Mouse (Mus musculus): ENCODE data around the gene Myof. TPM values are rescaled to one million over a fixed set of nuclear protein-coding genes. Genes with fewer than 3 reads are reported as not detected.

Gene Myof
- 100 to 1,000 TPM; 103 to 109 TPM for total RNA-seq (2023)

DNA sequence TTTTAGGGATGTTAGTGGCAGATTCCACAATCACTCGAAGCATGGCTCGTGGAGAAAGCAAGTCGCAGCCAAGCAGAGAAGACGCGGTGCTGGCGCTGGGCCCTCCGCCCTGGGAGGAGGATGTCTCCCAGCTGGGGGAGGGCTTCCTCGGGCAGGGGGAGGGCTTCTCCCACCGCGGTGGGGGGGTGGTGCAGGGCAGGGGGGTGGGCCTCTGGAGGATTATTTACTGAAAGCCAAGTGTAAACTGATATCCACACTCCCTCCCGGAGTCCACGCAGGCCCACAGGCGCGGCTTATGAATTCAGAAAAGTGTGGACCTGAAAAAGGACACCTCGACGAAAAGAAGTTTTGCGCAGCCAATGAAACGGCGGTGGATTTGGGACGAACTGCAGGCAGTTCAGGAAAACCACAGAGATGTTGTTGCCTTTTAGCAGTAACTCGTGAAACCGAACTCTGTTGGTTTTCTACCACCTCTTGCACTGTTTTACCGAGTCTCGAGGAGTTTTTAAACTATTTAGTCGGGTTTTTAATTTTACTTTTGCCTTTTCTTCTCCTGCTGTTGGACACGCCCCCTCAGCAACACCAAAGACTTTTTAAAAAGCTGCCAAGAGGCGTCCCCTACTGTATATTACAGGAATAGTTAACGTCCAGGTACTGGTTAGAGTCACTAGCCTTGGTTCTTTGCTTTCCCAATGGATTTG lies at the start of gene Myof:
Gene Myof (minus strand): TSS at position 297 of the 701 bp plus-strand sequence.

DNA sequence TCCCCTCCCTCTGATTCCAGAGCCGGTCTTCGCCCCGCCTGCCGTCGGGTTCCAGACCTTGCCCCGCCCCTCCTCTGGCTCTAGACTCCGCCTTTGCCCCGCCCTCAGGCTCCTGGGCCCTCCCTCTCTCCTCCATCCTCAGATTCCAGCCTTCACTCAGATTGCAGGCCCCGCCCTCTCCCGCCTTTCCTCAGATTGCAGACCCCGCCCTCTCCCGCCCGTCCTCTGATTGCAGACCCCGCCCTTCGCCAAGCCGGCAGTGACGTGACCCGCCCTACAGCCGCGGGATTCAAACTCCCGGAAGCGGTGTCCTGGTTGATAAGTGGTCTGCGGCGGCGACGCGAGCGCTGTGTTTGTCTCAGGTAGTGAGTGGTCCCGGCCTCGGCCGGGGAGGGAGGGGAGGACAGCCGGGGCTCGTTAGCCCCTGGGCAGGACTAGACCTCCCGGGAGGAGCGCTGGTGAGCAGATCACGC lies 11.4 kb upstream of the Myof start, which contains the start of gene Cep55:
Gene Cep55 (plus strand): TSS at position 292 of the 473 bp plus-strand sequence.

Other genes with a start within 250 kb of the Myof start
- under 1 TPM; 0.79 to 0.97 TPM for gene Cep55, start 11.4 kb upstream of the Myof start, total RNA-seq (2023)
- gene Ffar4, start 53.5 kb upstream of the Myof start, total RNA-seq (2023), result 1 to 10 TPM; 1.3 to 1.8 TPM
- not detected for gene Rbp4, start 81.7 kb upstream of the Myof start, total RNA-seq (2023)
- gene Pde6c, start 89.2 kb upstream of the Myof start, total RNA-seq (2023), result not detected
- gene Fra10ac1, start 180.6 kb upstream of the Myof start, total RNA-seq (2023), result 1 to 10 TPM; 8.6 to 8.9 TPM
- not detected for gene Lgi1, start 221.0 kb upstream of the Myof start, total RNA-seq (2023)

All from monocyte, adult 59 days (primary cell).